Mouse (Mus musculus) ovary, adult 10 weeks (tissue): ENCODE data around the gene Rarb. TPM values are rescaled to one million over a fixed set of nuclear protein-coding genes. Genes with fewer than 3 reads are reported as not detected.

ENCODE experiments used
- polyA plus RNA-seq: library from polyadenylated mRNA; stranded (reverse); fragments of 350-450 nt; fragmentation: Illumina TruSeq; extraction: RNeasy Lipid Tissue Mini Kit (QIAGEN cat#74804); gene quantifications from one replicate; pipeline ENCODE4 v1.2.3, GENCODE M21; 2014

Gene Rarb
- 4.0 TPM for polyA plus RNA-seq

GRCm38 (mm10) chr14:16818602-16819250 is at the start of gene Rarb:
Gene Rarb (minus strand): TSS chr14:16819156.

